Mouse (Mus musculus): ENCODE results near the gene Mkrn3. TPM values are rescaled to one million over a fixed set of nuclear protein-coding genes. Genes with fewer than 3 reads are reported as not detected.

Mkrn3 gene
- total RNA-seq, 2 experiments from 2014 or later: 0.33 to 0.42 TPM

DNA sequence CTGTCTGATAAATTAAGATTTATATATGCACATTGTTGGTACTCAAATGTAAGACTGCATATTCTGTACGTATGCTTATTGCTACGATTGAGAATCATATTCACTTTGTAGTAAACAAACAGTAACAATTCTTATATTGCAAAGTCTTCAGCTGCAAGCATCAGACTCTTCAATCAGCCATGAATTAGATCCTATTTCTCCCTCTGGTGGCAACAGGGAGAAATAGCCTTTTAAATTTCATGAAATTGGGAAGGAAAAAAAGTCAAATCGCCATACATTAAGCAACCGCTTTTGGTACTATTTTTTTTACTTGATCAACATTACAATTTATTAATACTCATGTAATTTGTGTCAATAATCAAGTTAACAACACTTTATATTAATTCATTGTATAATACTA lies 31.6 kb downstream of the Mkrn3 start:
- DNase-seq: no peak
- intact Hi-C loops (cut with DNase I; ENCODE audit: low total_unique reads): loop anchor here (10.0 kb wide), 1 partner anchor 153 kb away; no protein-coding TSS in a partner anchor

DNA sequence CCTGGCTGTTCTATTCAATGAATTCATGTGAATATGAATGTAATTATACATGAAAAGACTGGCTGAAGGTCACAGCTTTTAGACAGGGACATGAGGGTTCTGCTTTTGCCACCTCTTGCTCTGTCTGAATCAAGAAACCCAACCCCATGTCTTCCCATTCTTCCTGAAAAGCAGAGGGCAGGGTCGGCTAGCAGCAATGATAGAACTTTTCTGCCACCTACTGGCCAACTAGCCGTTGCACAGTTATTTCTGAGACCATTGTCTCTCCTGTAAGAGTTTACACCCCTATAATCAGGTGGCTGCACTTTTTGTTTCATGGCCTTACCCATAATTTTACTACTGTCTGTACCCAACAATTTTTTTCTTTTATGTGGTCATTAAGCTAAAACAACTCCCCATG lies 37.5 kb downstream of the Mkrn3 start:
- peak; percentile 18 for DNase-seq
- intact Hi-C loops (cut with DNase I; ENCODE audit: low total_unique reads): loop anchor here (10.0 kb wide), 1 partner anchor 148 kb away; no protein-coding TSS in a partner anchor

DNA sequence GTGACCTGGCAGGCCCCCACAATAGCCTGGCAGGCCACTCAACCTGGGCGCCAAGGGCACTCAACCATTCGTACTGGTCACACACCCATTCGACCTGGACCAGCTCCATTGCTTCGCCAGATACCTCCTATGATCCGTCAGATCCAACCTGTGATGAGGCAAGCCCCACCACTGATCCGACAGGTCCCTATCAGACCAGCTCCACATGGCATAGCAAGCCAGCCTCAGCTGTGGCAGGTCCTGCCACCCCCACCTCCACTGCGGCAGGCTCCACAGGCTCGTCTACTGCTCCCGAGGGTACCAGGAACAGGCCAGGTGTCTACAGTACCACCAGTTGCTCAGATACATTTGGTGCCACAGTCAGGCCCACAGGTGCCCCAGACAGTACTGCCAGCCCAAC lies 41.4 kb downstream of the Mkrn3 start:
- intact Hi-C loops (cut with DNase I; ENCODE audit: low total_unique reads): no loop called here
- no peak for DNase-seq

DNA sequence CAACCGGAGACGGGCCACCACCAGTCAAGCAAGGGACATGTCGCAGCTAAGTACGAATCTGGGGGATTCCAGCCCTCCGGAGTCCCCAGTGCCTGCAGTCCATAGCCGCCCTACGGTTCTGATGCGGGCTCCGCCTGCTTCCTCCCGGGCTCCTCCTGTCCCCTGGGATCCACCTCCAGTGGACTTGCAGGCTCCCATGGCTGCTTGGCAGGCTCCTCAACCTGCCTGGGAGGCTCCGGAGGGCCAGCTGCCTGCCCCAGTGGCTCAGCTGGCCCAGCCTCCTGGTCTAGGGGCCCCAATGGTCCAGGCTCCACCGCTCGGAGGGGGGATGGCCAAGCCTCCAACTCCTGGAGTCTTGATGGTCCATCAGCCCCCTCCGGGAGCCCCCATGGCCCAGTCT lies 42.6 kb downstream of the Mkrn3 start:
- peak; percentile 17 for DNase-seq
- intact Hi-C loops (cut with DNase I; ENCODE audit: low total_unique reads): no loop called here

DNA sequence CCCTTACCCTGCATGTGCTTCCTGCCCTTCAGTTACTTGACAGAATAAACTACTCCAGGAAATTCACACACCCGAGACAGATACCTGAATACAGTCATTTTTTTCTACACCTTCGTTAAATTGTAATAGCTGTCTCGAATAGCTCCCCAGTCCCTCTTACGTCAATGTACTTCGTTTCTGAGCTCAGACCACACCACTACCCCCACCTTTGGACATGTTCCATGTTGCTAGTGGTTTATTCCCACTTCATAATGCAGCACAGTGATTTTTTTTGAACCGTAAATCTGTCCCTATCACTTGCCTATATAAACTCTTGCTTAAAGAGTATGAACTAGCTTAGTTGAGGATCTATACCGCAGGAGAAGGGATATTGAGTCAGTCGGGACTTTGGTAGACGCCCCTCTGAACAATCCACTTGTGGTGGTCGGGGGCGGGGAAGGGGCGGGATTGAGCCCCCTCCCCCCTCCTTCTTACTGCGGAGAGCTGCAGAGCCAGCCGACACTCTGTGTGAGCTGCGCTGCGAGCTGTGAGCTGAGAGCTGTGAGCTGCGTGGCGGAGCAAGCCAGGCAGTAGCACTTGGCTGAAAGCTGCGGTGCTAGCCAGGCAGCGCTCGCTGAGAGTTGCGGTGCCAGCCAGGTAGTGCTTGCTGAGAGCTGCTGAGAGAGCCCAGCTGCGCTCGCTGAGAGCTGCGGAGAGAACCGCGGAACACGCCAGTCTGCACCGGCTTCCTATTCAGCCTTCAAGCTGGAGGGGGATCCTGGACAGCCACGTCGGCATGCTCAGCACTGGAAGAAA lies 43.2 kb downstream of the Mkrn3 start, which contains the start of gene Magel2:
Magel2 (plus strand) TSS at position 501 of the 795 bp plus-strand sequence.
- intact Hi-C loops (cut with DNase I; ENCODE audit: low total_unique reads): no loop called here
- peak; percentile 14 for DNase-seq

DNA sequence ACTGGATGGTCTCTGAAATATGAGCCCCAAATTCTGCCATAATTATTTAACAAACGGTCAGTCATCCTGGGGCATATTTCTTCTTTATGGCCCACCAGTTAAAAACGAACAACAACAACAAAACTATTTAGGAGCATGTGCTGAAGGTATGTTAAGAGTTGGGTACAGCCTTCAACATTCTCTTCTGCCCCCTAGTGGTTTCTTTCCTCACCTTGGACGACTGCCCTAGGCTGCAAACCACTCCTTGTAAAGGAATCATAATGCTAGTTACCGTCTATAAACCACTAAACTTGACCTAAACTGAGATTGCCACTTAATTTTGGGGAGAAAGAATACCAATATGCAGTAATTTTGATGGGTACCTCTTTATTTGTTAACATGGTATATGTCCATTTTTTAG lies 44.3 kb downstream of the Mkrn3 start:
- peak; percentile 19 for DNase-seq
- intact Hi-C loops (cut with DNase I; ENCODE audit: low total_unique reads): no loop called here

Other genes with a start within 250 kb of the Mkrn3 start
- gene Ndn, start 73.6 kb downstream of the Mkrn3 start, total RNA-seq (2021): 10 to 100 TPM; 20.3 to 24.4 TPM
- under 1 TPM; 0.21 to 0.47 TPM for gene Magel2, start 43.1 kb downstream of the Mkrn3 start, total RNA-seq (2021)
- 1 to 10 TPM; 1.9 to 2.6 TPM for gene Peg12, start 44.4 kb upstream of the Mkrn3 start, total RNA-seq (2021)

All from gastrocnemius, postnatal 14 days (tissue).